Mouse (Mus musculus): ENCODE data around the gene Ggt7. TPM values are rescaled to one million over a fixed set of nuclear protein-coding genes. Genes with fewer than 3 reads are reported as not detected.

The Ggt7 gene
- total and polyA plus RNA-seq, 3 experiments: not detected

DNA sequence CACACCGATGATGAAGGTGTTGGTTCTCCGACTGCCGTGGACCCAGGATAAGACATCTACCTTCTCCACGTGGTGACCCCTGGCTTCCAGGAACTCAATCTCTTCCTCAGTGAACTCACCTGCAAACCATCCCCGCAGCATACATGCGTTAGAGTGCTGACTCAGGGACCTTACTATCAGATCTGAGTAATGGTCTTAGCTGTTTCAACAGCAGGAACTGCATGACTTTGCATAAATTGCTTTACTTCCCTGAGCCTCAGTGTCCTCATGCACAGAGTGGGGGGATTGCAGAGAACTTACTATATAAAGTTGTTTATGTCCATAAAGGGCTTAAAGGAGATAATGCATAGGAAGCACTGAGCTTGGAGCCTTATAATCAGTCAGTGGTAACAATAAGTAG, 27.0 kb downstream of the Ggt7 start:
- H3K4me1 ChIP-seq (ENCODE audit: insufficient read depth, low read depth, low read length): peaks cover 6% of the 10 kb centered on the region
- H3K4me3 ChIP-seq (ENCODE audit: low read depth, low read length): no peak overlapping the region
- peaks cover 23% of the 10 kb centered on the region for H3K27me3 ChIP-seq (ENCODE audit: insufficient read depth, low read length)
- no peaks in the 10 kb centered on the region for H3K9me3 ChIP-seq (replicated peaks)
- peak; percentile 11 for DNase-seq (ENCODE audit: low spot score)
- TF ChIP-seq TAL1 (conservative IDR thresholded peaks at IDR 0.05; ENCODE audit: low read depth, low read length): no peak
- TF ChIP-seq CTCF (IDR thresholded peaks at IDR 0.05; ENCODE audit: low read depth, low read length): no peak
- TF ChIP-seq GATA1 (IDR thresholded peaks at IDR 0.05; ENCODE audit: borderline replicate concordance, low read length): no peak
- no peak for TF ChIP-seq POLR2AphosphoS5 (IDR thresholded peaks at IDR 0.05; ENCODE audit: insufficient replicate concordance, low read depth, low read length)
- no peak for TF ChIP-seq GATA2 (IDR thresholded peaks at IDR 0.05; ENCODE audit: borderline replicate concordance, low read depth, low read length)
- ATAC-seq (ENCODE audit: extremely low read depth, insufficient number of reproducible peaks, low FRiP score, poor library complexity, severe bottlenecking): no peak; the same call in 1 of the 2 replicates
- H3K36me3 ChIP-seq (replicated peaks): no peaks in the 10 kb centered on the region

- Histone ChIP-seq H3K4me3 (ENCODE audit: low read depth, low read length) (no peak overlapping the region), H3K36me3 (replicated peaks) (no peaks in the 10 kb centered on the region), H3K9me3 (replicated peaks) (no peaks in the 10 kb centered on the region; the same call in 1 of the 2 replicates), H3K27me3 (ENCODE audit: insufficient read depth, low read length) (peaks cover 6% of the 10 kb centered on the region), H3K4me1 (ENCODE audit: insufficient read depth, low read depth, low read length) (no peaks in the 10 kb centered on the region)
- DNase-seq (ENCODE audit: low spot score): peak; percentile 12
- ATAC-seq (ENCODE audit: extremely low read depth, insufficient number of reproducible peaks, low FRiP score, poor library complexity, severe bottlenecking): no peak
- TF ChIP-seq CTCF (IDR thresholded peaks at IDR 0.05; ENCODE audit: low read depth, low read length) (peak; percentile 12; the same call in 1 of the 2 replicates), GATA1 (IDR thresholded peaks at IDR 0.05; ENCODE audit: borderline replicate concordance, low read length) (no peak), POLR2AphosphoS5 (IDR thresholded peaks at IDR 0.05; ENCODE audit: insufficient replicate concordance, low read depth, low read length) (no peak), GATA2 (IDR thresholded peaks at IDR 0.05; ENCODE audit: borderline replicate concordance, low read depth, low read length) (no peak), TAL1 (conservative IDR thresholded peaks at IDR 0.05; ENCODE audit: low read depth, low read length) (no peak)
Measured at GRCm38 (mm10) chr2:155482021-155482420, 36.0 kb downstream of the Ggt7 start.

GRCm38 (mm10) chr2:155473570-155474088, 44.4 kb downstream of the Ggt7 start, which contains the start of gene Ncoa6:
Ncoa6 (minus strand) TSS chr2:155473894.
- ATAC-seq (ENCODE audit: extremely low read depth, insufficient number of reproducible peaks, low FRiP score, poor library complexity, severe bottlenecking) (peak; percentile 40; the same call in 1 of the 2 replicates), DNase-seq (ENCODE audit: low spot score) (peak; percentile 82)
- peaks cover 7% of the 10 kb centered on the region for H3K36me3 ChIP-seq (replicated peaks)
- H3K4me1 ChIP-seq (ENCODE audit: insufficient read depth, low read depth, low read length): peaks cover 21% of the 10 kb centered on the region
- H3K4me3 ChIP-seq (ENCODE audit: low read depth, low read length): peak within 1 kb of the TSS; percentile 84
- 0 out of 2 replicates have a peak, but pooled peaks cover 2% of the 10 kb centered on the region for H3K27me3 ChIP-seq (ENCODE audit: insufficient read depth, low read length)
- H3K9me3 ChIP-seq (replicated peaks): no peaks in the 10 kb centered on the region
- no peak for TF ChIP-seq POLR2AphosphoS5 (IDR thresholded peaks at IDR 0.05; ENCODE audit: insufficient replicate concordance, low read depth, low read length)
- no peak for TF ChIP-seq GATA2 (IDR thresholded peaks at IDR 0.05; ENCODE audit: borderline replicate concordance, low read depth, low read length)
- TF ChIP-seq GATA1 (IDR thresholded peaks at IDR 0.05; ENCODE audit: borderline replicate concordance, low read length): no peak
- no peak for TF ChIP-seq CTCF (IDR thresholded peaks at IDR 0.05; ENCODE audit: low read depth, low read length)
- TF ChIP-seq TAL1 (conservative IDR thresholded peaks at IDR 0.05; ENCODE audit: low read depth, low read length): no peak

GRCm38 (mm10) chr2:155472671-155473569, 45.1 kb downstream of the Ggt7 start:
- DNase-seq (ENCODE audit: low spot score) (peak; percentile 50), ATAC-seq (ENCODE audit: extremely low read depth, insufficient number of reproducible peaks, low FRiP score, poor library complexity, severe bottlenecking) (0 out of 2 replicates have a peak, but pooled peaks have one; percentile 22)
- Histone ChIP-seq H3K27me3 (ENCODE audit: insufficient read depth, low read length) (0 out of 2 replicates have a peak, but pooled peaks cover under 1% of the 10 kb centered on the region), H3K4me1 (ENCODE audit: insufficient read depth, low read depth, low read length) (peaks cover 24% of the 10 kb centered on the region), H3K36me3 (replicated peaks) (peaks cover 7% of the 10 kb centered on the region), H3K4me3 (ENCODE audit: low read depth, low read length) (peak overlapping the region; percentile 84), H3K9me3 (replicated peaks) (no peaks in the 10 kb centered on the region)
- TF ChIP-seq GATA2 (IDR thresholded peaks at IDR 0.05; ENCODE audit: borderline replicate concordance, low read depth, low read length): no peak
- no peak for TF ChIP-seq CTCF (IDR thresholded peaks at IDR 0.05; ENCODE audit: low read depth, low read length)
- no peak for TF ChIP-seq GATA1 (IDR thresholded peaks at IDR 0.05; ENCODE audit: borderline replicate concordance, low read length)

- H3K4me3 ChIP-seq (ENCODE audit: low read depth, low read length): no peak overlapping the region
Measured at GRCm38 (mm10) chr2:155466861-155467260, 51.2 kb downstream of the Ggt7 start.

GRCm38 (mm10) chr2:155453591-155453990, 64.4 kb downstream of the Ggt7 start:
- no peak for DNase-seq (ENCODE audit: low spot score)
- TF ChIP-seq GATA2 (IDR thresholded peaks at IDR 0.05; ENCODE audit: borderline replicate concordance, low read depth, low read length) (no peak), CTCF (IDR thresholded peaks at IDR 0.05; ENCODE audit: low read depth, low read length) (no peak), POLR2AphosphoS5 (IDR thresholded peaks at IDR 0.05; ENCODE audit: insufficient replicate concordance, low read depth, low read length) (no peak), GATA1 (IDR thresholded peaks at IDR 0.05; ENCODE audit: borderline replicate concordance, low read length) (no peak), TAL1 (conservative IDR thresholded peaks at IDR 0.05; ENCODE audit: low read depth, low read length) (no peak)
- Histone ChIP-seq H3K27me3 (ENCODE audit: insufficient read depth, low read length) (no peaks in the 10 kb centered on the region), H3K36me3 (replicated peaks) (peaks cover 18% of the 10 kb centered on the region), H3K4me3 (ENCODE audit: low read depth, low read length) (no peak overlapping the region), H3K9me3 (replicated peaks) (no peaks in the 10 kb centered on the region), H3K4me1 (ENCODE audit: insufficient read depth, low read depth, low read length) (no peaks in the 10 kb centered on the region)
- ATAC-seq (ENCODE audit: extremely low read depth, insufficient number of reproducible peaks, low FRiP score, poor library complexity, severe bottlenecking): no peak

More at GRCm38 (mm10) chr2:155466861-155467260, 51.2 kb downstream of the Ggt7 start:
- TF ChIP-seq CTCF (IDR thresholded peaks at IDR 0.05; ENCODE audit: low read depth, low read length): no peak
- no peak for TF ChIP-seq GATA2 (IDR thresholded peaks at IDR 0.05; ENCODE audit: borderline replicate concordance, low read depth, low read length)
- no peak for TF ChIP-seq POLR2AphosphoS5 (IDR thresholded peaks at IDR 0.05; ENCODE audit: insufficient replicate concordance, low read depth, low read length)
- TF ChIP-seq TAL1 (conservative IDR thresholded peaks at IDR 0.05; ENCODE audit: low read depth, low read length): no peak
- TF ChIP-seq GATA1 (IDR thresholded peaks at IDR 0.05; ENCODE audit: borderline replicate concordance, low read length): no peak
- no peak for DNase-seq (ENCODE audit: low spot score)
- Histone ChIP-seq H3K4me1 (ENCODE audit: insufficient read depth, low read depth, low read length) (peaks cover 17% of the 10 kb centered on the region), H3K36me3 (replicated peaks) (peaks cover 18% of the 10 kb centered on the region), H3K9me3 (replicated peaks) (no peaks in the 10 kb centered on the region), H3K27me3 (ENCODE audit: insufficient read depth, low read length) (no peaks in the 10 kb centered on the region)
- no peak for ATAC-seq (ENCODE audit: extremely low read depth, insufficient number of reproducible peaks, low FRiP score, poor library complexity, severe bottlenecking)

Measured in G1E (cell line).